Mouse (Mus musculus) intestine, embryonic 14.5 days (tissue): ENCODE results near the gene Med12l. TPM values are rescaled to one million over a fixed set of nuclear protein-coding genes. Genes with fewer than 3 reads are reported as not detected.

ENCODE experiments used
- ATAC-seq: fragments of 200-750 bp; cut with Nextera tagmentation; replicated peaks from 2 replicates; pipeline ENCODE4 v1.8.0; 2017; ENCODE audit warnings: low read depth, moderate number of reproducible peaks, moderate TSS enrichment, moderate library complexity; ENCODE audit not compliant: low FRiP score, low TSS enrichment
- DNase-seq: peaks from one replicate; pipeline ENCODE4 v3.0.0-alpha.2; 2018; ENCODE audit warnings: low spot score
- H3K27ac ChIP-seq: fragments of 300-500 bp; sonication (generic); 2 replicates; pipeline ENCODE4 v1.5.1; 2014; ENCODE audit warnings: low read depth, mild to moderate bottlenecking, control low read depth
- H3K27me3 ChIP-seq: fragments of 300-500 bp; sonication (generic); replicated peaks from 2 replicates; pipeline ENCODE4 v1.6.1; 2014; ENCODE audit warnings: low read length, control low read depth; ENCODE audit not compliant: control insufficient read depth, insufficient read depth
- H3K36me3 ChIP-seq: fragments of 300-500 bp; sonication (generic); 2 replicates; pipeline ENCODE4 v1.6.1; 2014; ENCODE audit warnings: low read length, control low read depth; ENCODE audit not compliant: control insufficient read depth, insufficient read depth
- H3K4me1 ChIP-seq: fragments of 300-500 bp; sonication (generic); replicated peaks from 2 replicates; pipeline ENCODE4 v1.6.1; 2014; ENCODE audit warnings: low read length, control low read depth, mixed read lengths; ENCODE audit not compliant: control insufficient read depth, insufficient read depth
- H3K4me2 ChIP-seq: fragments of 300-500 bp; sonication (generic); 2 replicates; pipeline ENCODE4 v1.6.1; 2014; ENCODE audit warnings: low read length
- H3K4me3 ChIP-seq: fragments of 300-500 bp; sonication (generic); 2 replicates; pipeline ENCODE4 v1.5.1; 2014; ENCODE audit warnings: low read depth, low read length, control low read depth, mixed read lengths
- H3K9ac ChIP-seq: fragments of 300-500 bp; sonication (generic); 2 replicates; pipeline ENCODE4 v1.6.1; 2014; ENCODE audit warnings: mild to moderate bottlenecking, low read length
- H3K9me3 ChIP-seq: fragments of 300-500 bp; sonication (generic); 2 replicates; pipeline ENCODE4 v1.6.1; 2016; ENCODE audit warnings: low read length, control low read depth; ENCODE audit not compliant: control insufficient read depth
- WGBS: fragments of 180-500 bp; shearing (Covaris S2); extraction: QIAGEN DNeasy Blood & Tissue Kit; methylation state at CpG from one replicate; pipeline ENCODE4 v1.1.7; 2014; 5-methylcytosine and 5-hydroxymethylcytosine counted together
- polyA plus RNA-seq: library from polyadenylated mRNA; unstranded; fragments of >200 nt; fragmentation: Nextera tagmentation; extraction: Ambion mirVana; gene quantifications from 2 replicates; pipeline ENCODE4 v1.2.1, GENCODE M21; 2014

Gene Med12l
- polyA plus RNA-seq, 1 experiment from 2014 or later = 2.4 TPM

GRCm38 (mm10) chr3:59360102-59360501, 354.5 kb downstream of the Med12l start:
- H3K36me3 ChIP-seq = no peaks in the 10 kb centered on the region
- ATAC-seq (no peak), DNase-seq (no peak)
- H3K4me2 ChIP-seq = no peak overlapping the region
- H3K4me3 ChIP-seq = no peak overlapping the region
- H3K9me3 ChIP-seq = no peaks in the 10 kb centered on the region
- H3K27ac ChIP-seq = no peak overlapping the region
- H3K4me1 ChIP-seq = no peaks in the 10 kb centered on the region
- no peaks in the 10 kb centered on the region for H3K27me3 ChIP-seq
- no peak overlapping the region for H3K9ac ChIP-seq

- no peak for DNase-seq
- no peak overlapping the region for H3K4me3 ChIP-seq
- WGBS = 87% methylated on average over 1 of the region's 1 CpGs
Observed at GRCm38 (mm10) chr3:59361895-59362294, 356.3 kb downstream of the Med12l start.

More at GRCm38 (mm10) chr3:59361895-59362294, 356.3 kb downstream of the Med12l start:
- Histone ChIP-seq H3K4me2 (no peak overlapping the region), H3K4me1 (no peaks in the 10 kb centered on the region), H3K36me3 (no peaks in the 10 kb centered on the region), H3K27me3 (no peaks in the 10 kb centered on the region), H3K9ac (no peak overlapping the region), H3K27ac (no peak overlapping the region), H3K9me3 (no peaks in the 10 kb centered on the region)
- ATAC-seq = no peak

Other genes starting within 250 kb of the Med12l start
- gene Mindy4b-ps, start 183.5 kb upstream of the Med12l start, polyA plus RNA-seq = not detected in 2 replicates
- not detected in 2 replicates for gene Clrn1, start 120.5 kb upstream of the Med12l start, polyA plus RNA-seq
- 1.1 and 1.2 TPM in 2 replicates for gene Gpr171, start 96.0 kb downstream of the Med12l start, polyA plus RNA-seq
- gene P2ry14, start 147.8 kb downstream of the Med12l start, polyA plus RNA-seq = 8.4 and 8.6 TPM in 2 replicates
- not detected in 2 replicates for gene Gpr87, start 189.3 kb downstream of the Med12l start, polyA plus RNA-seq
- gene P2ry13, start 205.1 kb downstream of the Med12l start, polyA plus RNA-seq = 1.6 and 1.7 TPM in 2 replicates